Mouse (Mus musculus) midbrain, embryonic 16.5 days (tissue): Measurements from ENCODE around the gene Klhdc7a. TPM values are rescaled to one million over a fixed set of nuclear protein-coding genes. Genes with fewer than 3 reads are reported as not detected.
"Not testable (repeated sequence)": the region's sequence is repeated elsewhere in the genome, so short reads cannot be mapped to it uniquely, and the experiment has no call there.

Experiments used
- ATAC-seq: fragments of 200-750 bp; cut with Nextera tagmentation; 2 replicates; pipeline ENCODE4 v1.8.0; 2017; ENCODE audit warnings: moderate TSS enrichment
- H3K27ac ChIP-seq: fragments of 300-500 bp; sonication (generic); 2 replicates; pipeline ENCODE4 v1.5.1; 2014; ENCODE audit warnings: mild to moderate bottlenecking, low read length, mixed read lengths
- H3K27me3 ChIP-seq: fragments of 300-500 bp; sonication (generic); 2 replicates; pipeline ENCODE4 v1.6.1; 2014; ENCODE audit warnings: low read depth, low read length, mixed read lengths; ENCODE audit not compliant: control insufficient read depth, insufficient read depth
- H3K36me3 ChIP-seq: fragments of 300-500 bp; sonication (generic); 2 replicates; pipeline ENCODE4 v1.6.1; 2014; ENCODE audit warnings: mild to moderate bottlenecking, low read length, moderate library complexity, mixed read lengths; ENCODE audit not compliant: control insufficient read depth, insufficient read depth
- H3K4me1 ChIP-seq: fragments of 300-500 bp; sonication (generic); 2 replicates; pipeline ENCODE4 v1.6.1; 2014; ENCODE audit warnings: mild to moderate bottlenecking, low read length, mixed read lengths; ENCODE audit not compliant: control insufficient read depth, insufficient read depth
- H3K4me2 ChIP-seq: fragments of 300-500 bp; sonication (generic); 2 replicates; pipeline ENCODE4 v1.6.1; 2014; ENCODE audit warnings: mild to moderate bottlenecking, low read length, mixed read lengths
- H3K4me3 ChIP-seq: fragments of 300-500 bp; sonication (generic); 2 replicates; pipeline ENCODE4 v1.5.1; 2014; ENCODE audit warnings: low read depth, mild to moderate bottlenecking, low read length, moderate library complexity, mixed read lengths
- H3K9ac ChIP-seq: fragments of 300-500 bp; sonication (generic); 2 replicates; pipeline ENCODE4 v1.6.1; 2014; ENCODE audit warnings: low read depth, low read length, mixed read lengths
- H3K9me3 ChIP-seq: fragments of 300-500 bp; sonication (generic); replicated peaks from 2 replicates; pipeline ENCODE4 v1.6.1; 2014; ENCODE audit warnings: mild to moderate bottlenecking, low read length, mixed read lengths; ENCODE audit not compliant: control insufficient read depth, poor library complexity, severe bottlenecking
- WGBS: fragments of 180-500 bp; shearing (Covaris S2); extraction: QIAGEN DNeasy Blood & Tissue Kit; methylation state at CpG from one replicate; pipeline ENCODE4 v1.1.7; 2014; 5-methylcytosine and 5-hydroxymethylcytosine counted together
- polyA plus RNA-seq: library from polyadenylated mRNA; unstranded; fragments of >200 nt; fragmentation: Nextera tagmentation; extraction: Ambion mirVana; gene quantifications from 2 replicates; pipeline ENCODE4 v1.2.1, GENCODE M21; 2015

The Klhdc7a gene
- polyA plus RNA-seq, 1 experiment from 2014 or later = 0.39 TPM

GRCm38 (mm10) chr4:139963911-139964310, 3.9 kb downstream of the Klhdc7a start:
- H3K9me3 ChIP-seq = no peaks in the 10 kb centered on the region
- 97% methylated on average over 5 of the region's 5 CpGs for WGBS
- H3K4me3 ChIP-seq = no peak overlapping the region

GRCm38 (mm10) chr4:139963059-139963458, 4.8 kb downstream of the Klhdc7a start:
- H3K27ac ChIP-seq = no peak overlapping the region
- H3K27me3 ChIP-seq = 0 out of 2 replicates have a peak, but pooled peaks cover 2% of the 10 kb centered on the region
- H3K4me2 ChIP-seq = no peak overlapping the region
- no peaks in the 10 kb centered on the region for H3K9me3 ChIP-seq
- H3K4me3 ChIP-seq = no peak overlapping the region
- peaks cover 6% of the 10 kb centered on the region; the same call in 1 of the 2 replicates for H3K4me1 ChIP-seq
- 61% methylated on average over 8 of the region's 8 CpGs for WGBS
- 0 out of 2 replicates have a peak overlapping the region, but pooled peaks have one; percentile 30 for H3K9ac ChIP-seq
- no peaks in the 10 kb centered on the region for H3K36me3 ChIP-seq
- ATAC-seq = no peak

More at GRCm38 (mm10) chr4:139963911-139964310, 3.9 kb downstream of the Klhdc7a start:
- no peak overlapping the region for H3K27ac ChIP-seq
- H3K36me3 ChIP-seq = no peaks in the 10 kb centered on the region
- 0 out of 2 replicates have a peak, but pooled peaks cover 2% of the 10 kb centered on the region for H3K27me3 ChIP-seq
- no peak for ATAC-seq
- no peak overlapping the region for H3K9ac ChIP-seq
- no peak overlapping the region for H3K4me2 ChIP-seq
- H3K4me1 ChIP-seq = peaks cover 6% of the 10 kb centered on the region; the same call in 1 of the 2 replicates

GRCm38 (mm10) chr4:139961816-139962215, 6.0 kb downstream of the Klhdc7a start:
- Histone ChIP-seq H3K36me3 (no peaks in the 10 kb centered on the region), H3K4me3 (no peak overlapping the region), H3K4me2 (no peak overlapping the region), H3K9me3 (no peaks in the 10 kb centered on the region), H3K27me3 (0 out of 2 replicates have a peak, but pooled peaks cover 1% of the 10 kb centered on the region), H3K27ac (no peak overlapping the region), H3K9ac (no peak overlapping the region), H3K4me1 (peaks cover 6% of the 10 kb centered on the region; the same call in 1 of the 2 replicates)
- ATAC-seq = no peak
- WGBS = 90% methylated on average over 8 of the region's 8 CpGs

DNA sequence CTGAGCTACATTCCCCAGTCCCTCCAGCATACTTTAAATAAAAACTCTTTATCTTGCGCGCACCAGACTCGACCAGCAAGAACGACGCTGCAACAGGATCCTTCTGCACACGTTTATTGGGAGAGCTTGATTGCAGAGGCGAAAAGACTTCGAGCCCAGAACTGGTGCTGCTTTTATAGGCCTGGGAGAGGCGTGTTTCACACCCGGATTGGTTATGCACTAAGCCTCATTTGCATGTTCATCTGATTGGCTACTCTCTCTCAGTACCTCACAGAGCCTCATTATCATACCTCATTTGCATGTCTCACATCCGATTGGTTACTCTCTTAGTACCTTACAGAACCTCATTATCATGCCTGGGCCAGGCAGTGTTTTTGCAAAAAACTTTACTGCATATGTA, 6.5 kb downstream of the Klhdc7a start:
- not testable (repeated sequence) for H3K9me3 ChIP-seq, H3K27ac ChIP-seq, H3K4me2 ChIP-seq, H3K27me3 ChIP-seq, ATAC-seq, H3K9ac ChIP-seq, H3K4me1 ChIP-seq, H3K36me3 ChIP-seq, H3K4me3 ChIP-seq
- WGBS = 91% methylated on average over 11 of the region's 11 CpGs

- H3K4me3 ChIP-seq = no peak overlapping the region
- H3K9me3 ChIP-seq = no peaks in the 10 kb centered on the region
- no peak overlapping the region for H3K4me2 ChIP-seq
- H3K9ac ChIP-seq = no peak overlapping the region
- peak overlapping the region; percentile 47 for H3K27ac ChIP-seq
- H3K4me1 ChIP-seq = peaks cover 6% of the 10 kb centered on the region; the same call in 1 of the 2 replicates
- no peaks in the 10 kb centered on the region for H3K36me3 ChIP-seq
- H3K27me3 ChIP-seq = no peaks in the 10 kb centered on the region
- no peak for ATAC-seq
- WGBS = 80% methylated on average over 10 of the region's 10 CpGs
Measured at GRCm38 (mm10) chr4:139960724-139961315, 7.0 kb downstream of the Klhdc7a start.

- peak; percentile 70; the same call in 1 of the 2 replicates for ATAC-seq
- Histone ChIP-seq H3K4me2 (no peak overlapping the region), H3K9ac (0 out of 2 replicates have a peak overlapping the region, but pooled peaks have one; percentile 21), H3K27me3 (no peaks in the 10 kb centered on the region), H3K27ac (peak overlapping the region; percentile 47), H3K4me3 (no peak overlapping the region), H3K36me3 (no peaks in the 10 kb centered on the region), H3K9me3 (no peaks in the 10 kb centered on the region), H3K4me1 (peaks cover 6% of the 10 kb centered on the region; the same call in 1 of the 2 replicates)
- 61% methylated on average over 12 of the region's 12 CpGs for WGBS
Measured at GRCm38 (mm10) chr4:139960086-139960713, 7.6 kb downstream of the Klhdc7a start.

- no peak overlapping the region for H3K4me3 ChIP-seq
- peaks cover 6% of the 10 kb centered on the region; the same call in 1 of the 2 replicates for H3K4me1 ChIP-seq
- ATAC-seq = no peak
- no peaks in the 10 kb centered on the region for H3K36me3 ChIP-seq
- no peak overlapping the region for H3K27ac ChIP-seq
- H3K4me2 ChIP-seq = no peak overlapping the region
- H3K27me3 ChIP-seq = no peaks in the 10 kb centered on the region
- WGBS = 92% methylated on average over 3 of the region's 3 CpGs
- no peak overlapping the region for H3K9ac ChIP-seq
- no peaks in the 10 kb centered on the region for H3K9me3 ChIP-seq
Measured at GRCm38 (mm10) chr4:139959188-139959587, 8.6 kb downstream of the Klhdc7a start.

DNA sequence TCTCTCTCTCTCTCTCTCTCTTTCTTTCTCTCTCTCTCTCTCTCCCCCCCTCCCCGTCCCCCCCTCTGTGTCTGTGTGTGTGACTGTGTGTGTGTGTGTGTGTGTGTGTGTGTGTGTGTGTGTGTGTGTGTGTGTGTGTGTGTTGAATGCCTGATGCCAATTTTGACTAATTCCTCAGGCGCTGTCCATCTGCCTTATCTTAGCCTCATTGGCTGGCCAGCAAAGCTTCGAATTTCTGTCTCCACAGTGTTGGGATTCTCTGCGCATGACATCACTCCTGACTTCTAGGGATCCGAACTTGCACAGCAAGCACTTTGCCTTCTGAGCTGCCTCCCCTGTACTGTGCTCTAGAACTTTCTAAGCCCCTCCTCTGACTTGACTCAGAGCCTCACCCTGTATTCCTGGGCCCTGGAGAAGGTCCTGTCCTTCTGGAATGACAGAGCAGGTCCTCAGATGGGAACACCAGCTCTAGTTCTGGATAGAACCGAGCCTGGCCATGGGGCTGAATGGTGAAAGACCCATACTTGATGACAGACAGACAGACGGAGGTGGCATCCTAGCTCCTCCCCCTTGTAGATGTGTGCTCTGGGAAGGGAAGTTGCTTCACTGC, 16.8 kb downstream of the Klhdc7a start:
- Histone ChIP-seq H3K27ac (no peak overlapping the region), H3K36me3 (no peaks in the 10 kb centered on the region), H3K9me3 (no peaks in the 10 kb centered on the region), H3K9ac (no peak overlapping the region), H3K27me3 (no peaks in the 10 kb centered on the region), H3K4me2 (no peak overlapping the region), H3K4me1 (peaks cover 11% of the 10 kb centered on the region), H3K4me3 (no peak overlapping the region)
- 65% methylated on average over 6 of the region's 7 CpGs for WGBS
- peak; percentile 45; the same call in 1 of the 2 replicates for ATAC-seq
